Mouse (Mus musculus) stomach, embryonic 14.5 days (tissue): Measurements from ENCODE around the gene Jrkl. TPM values are rescaled to one million over a fixed set of nuclear protein-coding genes. Genes with fewer than 3 reads are reported as not detected.

Experiments
- ATAC-seq: fragments of 200-750 bp; cut with Nextera tagmentation; 2 replicates; pipeline ENCODE4 v1.8.0; 2017; ENCODE audit warnings: low read depth, moderate TSS enrichment; ENCODE audit not compliant: insufficient number of reproducible peaks, insufficient read depth, low FRiP score
- H3K27ac ChIP-seq: fragments of 300-500 bp; sonication (generic); 2 replicates; pipeline ENCODE4 v1.5.1; 2014; ENCODE audit warnings: mild to moderate bottlenecking, low read length, moderate library complexity, mixed read lengths
- H3K27me3 ChIP-seq: fragments of 300-500 bp; sonication (generic); 2 replicates; pipeline ENCODE4 v1.6.1; 2014; ENCODE audit warnings: low read length, control low read depth, mixed read lengths; ENCODE audit not compliant: control insufficient read depth, insufficient read depth
- H3K36me3 ChIP-seq: fragments of 300-500 bp; sonication (generic); 2 replicates; pipeline ENCODE4 v1.6.1; 2014; ENCODE audit warnings: mild to moderate bottlenecking, control low read depth, low read length, moderate library complexity, mixed read lengths; ENCODE audit not compliant: control insufficient read depth, insufficient read depth
- H3K4me1 ChIP-seq: fragments of 300-500 bp; sonication (generic); 2 replicates; pipeline ENCODE4 v1.6.1; 2014; ENCODE audit warnings: low read length, control low read depth, mixed read lengths; ENCODE audit not compliant: control insufficient read depth, insufficient read depth
- H3K4me2 ChIP-seq: fragments of 300-500 bp; sonication (generic); replicated peaks from 2 replicates; pipeline ENCODE4 v1.6.1; 2014; ENCODE audit warnings: low read depth, low read length, control low read depth
- H3K4me3 ChIP-seq: fragments of 300-500 bp; sonication (generic); 2 replicates; pipeline ENCODE4 v1.5.1; 2014; ENCODE audit warnings: low read depth, low read length, control low read depth
- H3K9ac ChIP-seq: fragments of 300-500 bp; sonication (generic); replicated peaks from 2 replicates; pipeline ENCODE4 v1.6.1; 2014; ENCODE audit warnings: low read depth, mild to moderate bottlenecking, control low read depth, low read length, moderate library complexity, mixed read lengths
- H3K9me3 ChIP-seq: fragments of 300-500 bp; sonication (generic); 2 replicates; pipeline ENCODE4 v1.6.1; 2016; ENCODE audit warnings: low read depth, low read length, control low read depth; ENCODE audit not compliant: control insufficient read depth
- WGBS: fragments of 180-500 bp; shearing (Covaris S2); extraction: QIAGEN DNeasy Blood & Tissue Kit; methylation state at CpG from one replicate; pipeline ENCODE4 v1.1.7; 2014; 5-methylcytosine and 5-hydroxymethylcytosine counted together
- polyA plus RNA-seq: library from polyadenylated mRNA; unstranded; fragments of >200 nt; fragmentation: Nextera tagmentation; extraction: Ambion mirVana; gene quantifications from 2 replicates; pipeline ENCODE4 v1.2.1, GENCODE M21; 2014

Jrkl gene
- 10.5 and 10.6 TPM in 2 replicates for polyA plus RNA-seq

DNA sequence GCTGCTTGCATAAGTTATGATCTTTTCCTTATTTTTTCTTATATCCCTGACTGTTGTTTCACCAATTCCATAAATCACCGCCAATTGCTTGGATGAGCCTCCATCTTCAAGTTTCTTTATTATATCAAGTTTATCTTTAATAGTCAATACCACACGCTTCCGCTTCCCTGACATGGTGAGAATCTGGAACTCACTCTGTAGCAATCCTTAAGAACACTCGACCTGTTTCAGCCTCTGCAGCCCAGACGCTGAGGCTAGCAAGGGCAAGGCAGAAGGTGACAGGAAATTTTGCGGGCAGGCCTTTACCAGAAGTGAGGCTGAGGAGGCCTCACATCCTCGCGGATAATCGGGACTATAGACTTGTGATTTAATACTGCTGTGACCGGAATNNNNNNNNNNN is at the start of gene Jrkl:
Gene Jrkl, minus strand, starts transcription at position 349 of the 400 bp plus-strand sequence.
- Histone ChIP-seq H3K36me3 (no peaks in the 10 kb centered on the region), H3K4me2 (peak within 1 kb of the TSS; percentile 37), H3K9me3 (no peaks in the 10 kb centered on the region), H3K27me3 (no peaks in the 10 kb centered on the region), H3K9ac (peak within 1 kb of the TSS; percentile 45), H3K4me1 (peaks cover 3% of the 10 kb centered on the region; the same call in 1 of the 2 replicates), H3K4me3 (peak within 1 kb of the TSS; percentile 33), H3K27ac (peak within 1 kb of the TSS; percentile 75)
- WGBS: 6% methylated on average over 10 of the region's 10 CpGs
- no peak for ATAC-seq

- H3K9me3 ChIP-seq: no peaks in the 10 kb centered on the region
- no peaks in the 10 kb centered on the region for H3K27me3 ChIP-seq
- H3K4me3 ChIP-seq: no peak overlapping the region
- 61% methylated on average over 2 of the region's 2 CpGs for WGBS
- H3K9ac ChIP-seq: no peak overlapping the region
- no peak overlapping the region for H3K4me2 ChIP-seq
- no peak overlapping the region for H3K27ac ChIP-seq
- no peaks in the 10 kb centered on the region for H3K36me3 ChIP-seq
- ATAC-seq: no peak
- H3K4me1 ChIP-seq: no peaks in the 10 kb centered on the region
These were observed 41.9 kb upstream of the Jrkl start for GRCm38 (mm10) chr9:13287482-13287881.

- Histone ChIP-seq H3K4me1 (no peaks in the 10 kb centered on the region), H3K27me3 (no peaks in the 10 kb centered on the region), H3K4me2 (no peak overlapping the region), H3K27ac (no peak overlapping the region), H3K36me3 (no peaks in the 10 kb centered on the region), H3K9ac (no peak overlapping the region), H3K4me3 (no peak overlapping the region), H3K9me3 (no peaks in the 10 kb centered on the region)
- 92% methylated on average over 1 of the region's 1 CpGs for WGBS
- ATAC-seq: no peak
These were observed 27.6 kb upstream of the Jrkl start for GRCm38 (mm10) chr9:13273219-13273618.

DNA sequence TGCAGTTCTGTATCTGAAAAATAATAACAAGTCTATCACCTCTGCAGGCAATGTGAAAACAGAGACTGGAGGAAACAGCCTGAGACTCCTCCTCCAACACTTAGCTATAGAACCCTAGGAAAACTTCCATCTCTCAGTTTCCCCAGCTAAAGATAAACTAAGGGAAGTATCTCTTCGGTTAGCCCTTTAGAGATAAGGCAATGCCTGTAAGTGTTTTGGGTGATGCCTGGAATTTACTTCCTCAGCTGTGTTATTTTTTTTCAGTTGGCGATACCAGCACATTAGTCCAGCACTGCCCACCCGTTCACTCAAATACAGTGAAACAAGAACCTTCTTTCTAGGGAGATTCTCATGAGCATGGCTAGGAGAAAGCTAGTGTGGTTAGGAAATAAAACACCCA is 15.4 kb upstream of the Jrkl start:
- no peaks in the 10 kb centered on the region for H3K36me3 ChIP-seq
- H3K27ac ChIP-seq: no peak overlapping the region
- H3K4me1 ChIP-seq: no peaks in the 10 kb centered on the region
- H3K9ac ChIP-seq: no peak overlapping the region
- H3K4me3 ChIP-seq: no peak overlapping the region
- H3K4me2 ChIP-seq: no peak overlapping the region
- no peaks in the 10 kb centered on the region for H3K9me3 ChIP-seq
- ATAC-seq: no peak
- H3K27me3 ChIP-seq: no peaks in the 10 kb centered on the region
- WGBS: 72% methylated on average over 3 of the region's 3 CpGs

DNA sequence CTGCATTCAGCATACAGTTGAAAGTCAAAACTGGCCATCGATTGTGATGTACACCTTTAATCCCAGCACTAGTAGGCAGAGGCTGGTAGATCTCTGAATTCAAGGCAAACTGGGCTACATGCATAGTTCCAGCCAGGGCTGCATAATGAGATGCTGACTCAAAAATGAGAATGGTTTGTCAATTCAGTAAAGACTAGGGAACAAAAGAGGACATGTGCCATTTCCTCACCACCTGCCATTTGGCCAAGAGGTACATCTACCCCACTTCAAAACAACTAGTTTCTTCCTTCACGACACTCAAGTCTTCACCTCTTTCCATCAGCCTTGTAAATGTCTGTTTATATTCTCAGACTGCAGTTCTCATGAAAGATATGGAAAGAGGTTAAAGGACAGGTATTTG is 12.5 kb upstream of the Jrkl start:
- H3K9ac ChIP-seq: no peak overlapping the region
- no peak for ATAC-seq

GRCm38 (mm10) chr9:13256726-13257125 is 11.1 kb upstream of the Jrkl start:
- Histone ChIP-seq H3K9ac (no peak overlapping the region), H3K4me3 (no peak overlapping the region), H3K27ac (no peak overlapping the region), H3K4me2 (no peak overlapping the region), H3K36me3 (no peaks in the 10 kb centered on the region), H3K27me3 (no peaks in the 10 kb centered on the region), H3K9me3 (no peaks in the 10 kb centered on the region), H3K4me1 (no peaks in the 10 kb centered on the region)
- no peak for ATAC-seq
- WGBS: 93% methylated on average over 1 of the region's 1 CpGs

More for the DNA sequence above, 12.5 kb upstream of the Jrkl start:
- no peaks in the 10 kb centered on the region for H3K36me3 ChIP-seq
- no peaks in the 10 kb centered on the region for H3K27me3 ChIP-seq
- no peak overlapping the region for H3K4me2 ChIP-seq
- no peak overlapping the region for H3K27ac ChIP-seq
- H3K9me3 ChIP-seq: no peaks in the 10 kb centered on the region
- 82% methylated on average over 2 of the region's 2 CpGs for WGBS
- H3K4me3 ChIP-seq: no peak overlapping the region
- H3K4me1 ChIP-seq: no peaks in the 10 kb centered on the region

DNA sequence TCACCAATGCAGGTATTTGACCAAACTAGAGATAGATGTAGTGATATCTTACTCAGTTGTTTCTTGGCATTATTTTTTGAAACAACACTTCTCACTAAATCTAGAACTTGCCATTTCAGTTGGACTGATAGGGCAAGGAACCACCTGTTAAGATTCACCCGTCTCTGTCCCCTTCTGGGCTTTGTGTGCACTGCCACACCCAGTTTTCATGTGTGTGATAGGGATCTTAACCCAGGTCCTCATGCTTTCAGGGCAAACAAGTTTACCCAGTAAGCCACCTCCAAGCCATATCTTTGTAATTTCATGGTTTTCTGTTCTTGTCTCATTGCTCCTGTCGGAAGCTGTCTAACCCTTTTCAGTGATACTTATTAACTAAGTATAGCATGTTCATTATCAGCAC is 5.6 kb upstream of the Jrkl start:
- WGBS: 77% methylated on average over 2 of the region's 2 CpGs
- ATAC-seq: no peak
- no peak overlapping the region for H3K4me3 ChIP-seq
- H3K27me3 ChIP-seq: no peaks in the 10 kb centered on the region
- no peak overlapping the region for H3K4me2 ChIP-seq
- 0 out of 2 replicates have a peak, but pooled peaks cover 3% of the 10 kb centered on the region for H3K4me1 ChIP-seq
- no peaks in the 10 kb centered on the region for H3K36me3 ChIP-seq
- no peaks in the 10 kb centered on the region for H3K9me3 ChIP-seq
- H3K9ac ChIP-seq: no peak overlapping the region
- H3K27ac ChIP-seq: no peak overlapping the region

DNA sequence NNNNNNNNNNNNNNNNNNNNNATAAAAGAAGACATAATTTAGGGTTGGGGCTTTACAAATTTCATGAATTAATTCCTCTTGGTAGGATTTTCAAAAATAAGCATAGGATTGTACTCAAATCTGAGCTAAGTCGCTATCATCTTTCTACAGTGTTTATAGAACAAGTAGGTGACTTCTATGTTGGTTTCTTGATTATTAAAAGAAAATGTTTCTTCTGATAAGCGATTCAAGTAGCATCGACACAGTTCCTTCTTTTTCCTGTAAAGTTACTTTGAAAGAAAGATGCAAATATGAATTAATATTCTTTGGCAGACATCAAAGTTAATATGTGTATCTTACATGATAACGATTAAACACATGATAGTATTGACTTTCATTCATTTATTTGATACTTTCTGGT is 2.5 kb upstream of the Jrkl start:
- peak overlapping the region; percentile 69; the same call in 1 of the 2 replicates for H3K4me2 ChIP-seq
- H3K36me3 ChIP-seq: no peaks in the 10 kb centered on the region
- H3K27ac ChIP-seq: no peak overlapping the region
- H3K9me3 ChIP-seq: no peaks in the 10 kb centered on the region
- no peak overlapping the region for H3K9ac ChIP-seq
- H3K27me3 ChIP-seq: no peaks in the 10 kb centered on the region
- H3K4me3 ChIP-seq: no peak overlapping the region
- WGBS: 94% methylated on average over 4 of the region's 4 CpGs
- H3K4me1 ChIP-seq: peaks cover 3% of the 10 kb centered on the region; the same call in 1 of the 2 replicates
- no peak for ATAC-seq
